Mouse (Mus musculus) lung, embryonic 15.5 days (tissue): ENCODE data around the gene Iqce. TPM values are rescaled to one million over a fixed set of nuclear protein-coding genes. Genes with fewer than 3 reads are reported as not detected.
A peak's percentile ranks its signal among the peaks of the same experiment; 100 is the strongest.

Experiments
- ATAC-seq: fragments of 200-750 bp; cut with Nextera tagmentation; 2 replicates; pipeline ENCODE4 v1.8.0; 2017; ENCODE audit warnings: moderate number of reproducible peaks, borderline replicate concordance; ENCODE audit not compliant: low FRiP score, low TSS enrichment; ENCODE audit errors: extremely low read depth
- H3K27ac ChIP-seq: fragments of 300-500 bp; sonication (generic); 2 replicates; pipeline ENCODE4 v1.5.1; 2015; ENCODE audit warnings: moderate library complexity, mild to moderate bottlenecking, inconsistent platforms
- H3K27me3 ChIP-seq: fragments of 300-500 bp; sonication (generic); 2 replicates; pipeline ENCODE4 v1.6.1; 2015; ENCODE audit warnings: inconsistent platforms
- H3K36me3 ChIP-seq: fragments of 300-500 bp; sonication (generic); 2 replicates; pipeline ENCODE4 v1.6.1; 2015; ENCODE audit warnings: inconsistent platforms
- H3K4me1 ChIP-seq: fragments of 300-500 bp; sonication (generic); 2 replicates; pipeline ENCODE4 v1.6.1; 2015; ENCODE audit warnings: inconsistent platforms
- H3K4me2 ChIP-seq: fragments of 300-500 bp; sonication (generic); 2 replicates; pipeline ENCODE4 v1.6.1; 2015; ENCODE audit warnings: inconsistent platforms, mild to moderate bottlenecking, moderate library complexity
- H3K4me3 ChIP-seq: fragments of 300-500 bp; sonication (generic); 2 replicates; pipeline ENCODE4 v1.5.1; 2015; ENCODE audit warnings: mild to moderate bottlenecking, inconsistent platforms
- H3K9ac ChIP-seq: fragments of 300-500 bp; sonication (generic); 2 replicates; pipeline ENCODE4 v1.6.1; 2015; ENCODE audit warnings: inconsistent platforms
- H3K9me3 ChIP-seq: fragments of 300-500 bp; sonication (generic); 2 replicates; pipeline ENCODE4 v1.6.1; 2016; ENCODE audit warnings: inconsistent platforms
- WGBS: fragments of 180-500 bp; shearing (Covaris S2); methylation state at CpG from one replicate; pipeline ENCODE4 v1.1.7; 2015; 5-methylcytosine and 5-hydroxymethylcytosine counted together
- polyA plus RNA-seq: library from polyadenylated mRNA; unstranded; fragments of >200 nt; fragmentation: Nextera tagmentation; extraction: Ambion mirVana; gene quantifications from 2 replicates; pipeline ENCODE4 v1.2.1, GENCODE M21; 2015

Gene Iqce
- polyA plus RNA-seq, 1 experiment from 2014 or later: 21.9 TPM

DNA sequence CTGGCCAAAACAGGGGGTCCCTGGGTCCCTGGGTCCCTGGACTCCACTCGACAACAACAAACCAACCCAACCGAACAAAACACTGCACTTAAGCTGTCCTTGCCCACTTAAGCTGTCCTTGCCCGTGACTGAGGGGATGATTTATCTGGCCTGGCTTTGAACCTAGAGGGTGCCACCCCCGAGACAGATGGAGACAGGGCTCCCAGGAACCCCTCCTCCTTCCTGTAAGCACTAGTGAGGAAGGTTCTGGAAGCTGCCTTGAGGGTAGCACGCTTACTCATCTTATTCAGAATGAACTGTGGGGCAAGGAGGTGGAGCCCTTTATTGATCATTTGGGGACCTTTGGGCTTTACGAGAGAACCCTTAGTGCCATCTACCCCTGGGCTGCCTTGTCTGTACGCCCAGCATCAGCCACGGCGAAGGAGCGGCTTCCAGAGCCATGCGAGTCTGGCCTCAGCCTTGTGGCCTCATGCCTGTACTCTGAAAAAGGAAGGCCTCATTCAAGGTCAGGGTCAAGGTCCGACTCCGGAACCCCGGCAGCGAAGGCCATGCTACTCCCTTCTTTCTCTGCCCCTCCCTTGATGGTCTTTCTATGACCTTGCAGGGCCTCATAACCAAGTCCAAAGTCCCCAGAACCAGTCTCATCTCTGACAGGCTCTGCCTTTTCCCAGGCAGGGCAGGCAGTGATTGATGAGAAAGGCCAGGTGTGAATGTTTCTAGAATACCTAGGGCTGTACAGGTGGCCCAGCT is 47.9 kb downstream of the Iqce start:
- Histone ChIP-seq H3K27ac (no peak overlapping the region), H3K4me1 (peaks cover 18% of the 10 kb centered on the region), H3K4me2 (no peak overlapping the region), H3K4me3 (no peak overlapping the region), H3K36me3 (no peaks in the 10 kb centered on the region), H3K27me3 (no peaks in the 10 kb centered on the region), H3K9me3 (no peaks in the 10 kb centered on the region), H3K9ac (no peak overlapping the region)
- no peak for ATAC-seq
- WGBS: 81% methylated on average over 15 of the region's 15 CpGs

- WGBS: 47% methylated on average over 7 of the region's 7 CpGs
- Histone ChIP-seq H3K4me3 (no peak overlapping the region), H3K4me1 (peaks cover 24% of the 10 kb centered on the region), H3K27ac (peak overlapping the region; percentile 31; the same call in 1 of the 2 replicates), H3K9me3 (no peaks in the 10 kb centered on the region), H3K27me3 (no peaks in the 10 kb centered on the region), H3K9ac (no peak overlapping the region), H3K36me3 (no peaks in the 10 kb centered on the region), H3K4me2 (no peak overlapping the region)
- ATAC-seq: no peak
These were observed 49.6 kb downstream of the Iqce start for GRCm38 (mm10) chr5:140652587-140652986.

DNA sequence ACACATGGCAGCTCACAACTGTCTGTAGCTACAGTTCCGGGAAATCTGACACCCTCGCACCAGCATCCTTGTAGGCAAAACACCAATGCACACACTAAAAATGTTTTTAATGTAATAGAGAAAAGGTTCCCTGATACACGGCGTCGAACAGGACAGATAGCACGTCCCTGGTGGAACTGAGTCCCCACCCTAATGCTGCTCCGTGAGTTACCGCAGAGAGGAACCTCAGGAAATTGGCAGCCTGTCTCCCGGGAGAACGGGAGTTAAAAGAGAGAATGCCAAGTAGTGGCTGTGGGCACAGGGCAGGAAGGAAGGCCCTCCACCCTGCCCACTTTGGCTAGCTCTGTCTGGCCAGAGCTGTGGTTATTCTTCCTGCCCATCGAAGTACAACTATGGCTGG is 50.9 kb downstream of the Iqce start:
- Histone ChIP-seq H3K4me1 (peaks cover 37% of the 10 kb centered on the region), H3K4me2 (no peak overlapping the region), H3K9ac (no peak overlapping the region), H3K9me3 (no peaks in the 10 kb centered on the region), H3K36me3 (no peaks in the 10 kb centered on the region), H3K27ac (no peak overlapping the region), H3K4me3 (no peak overlapping the region), H3K27me3 (no peaks in the 10 kb centered on the region)
- 79% methylated on average over 11 of the region's 11 CpGs for WGBS
- no peak for ATAC-seq

DNA sequence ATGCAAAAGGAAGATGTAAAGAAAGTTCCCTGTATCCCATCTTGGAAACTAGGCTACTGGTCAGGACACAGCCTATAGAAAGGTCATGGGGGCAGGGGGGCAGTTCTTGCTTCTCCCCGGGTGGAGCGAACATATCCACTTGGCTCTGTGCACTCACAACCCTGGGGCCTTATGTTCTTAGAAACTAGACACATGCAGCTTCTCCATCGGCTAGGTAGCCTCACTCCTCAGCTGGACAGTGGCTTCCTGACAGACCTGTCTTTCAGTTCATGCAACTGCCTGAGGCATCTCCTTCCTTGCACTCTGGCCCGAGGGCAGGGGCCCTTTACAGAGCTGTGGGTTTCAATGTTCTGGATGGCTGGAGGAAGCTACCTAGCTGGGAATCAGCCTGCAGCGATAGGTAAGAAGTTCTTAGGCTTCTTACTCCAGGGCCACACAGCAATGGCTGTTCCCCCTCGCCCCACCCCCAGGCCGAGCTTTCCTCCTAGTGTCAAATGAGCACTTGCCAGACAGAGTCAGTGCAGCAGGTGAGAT is 52.2 kb downstream of the Iqce start:
- Histone ChIP-seq H3K4me1 (peaks cover 50% of the 10 kb centered on the region), H3K9me3 (no peaks in the 10 kb centered on the region), H3K4me2 (peak overlapping the region; percentile 67; the same call in 1 of the 2 replicates), H3K27me3 (no peaks in the 10 kb centered on the region), H3K36me3 (no peaks in the 10 kb centered on the region), H3K4me3 (no peak overlapping the region), H3K27ac (no peak overlapping the region; the same call in 1 of the 2 replicates), H3K9ac (no peak overlapping the region)
- ATAC-seq: no peak
- 62% methylated on average over 7 of the region's 7 CpGs for WGBS

DNA sequence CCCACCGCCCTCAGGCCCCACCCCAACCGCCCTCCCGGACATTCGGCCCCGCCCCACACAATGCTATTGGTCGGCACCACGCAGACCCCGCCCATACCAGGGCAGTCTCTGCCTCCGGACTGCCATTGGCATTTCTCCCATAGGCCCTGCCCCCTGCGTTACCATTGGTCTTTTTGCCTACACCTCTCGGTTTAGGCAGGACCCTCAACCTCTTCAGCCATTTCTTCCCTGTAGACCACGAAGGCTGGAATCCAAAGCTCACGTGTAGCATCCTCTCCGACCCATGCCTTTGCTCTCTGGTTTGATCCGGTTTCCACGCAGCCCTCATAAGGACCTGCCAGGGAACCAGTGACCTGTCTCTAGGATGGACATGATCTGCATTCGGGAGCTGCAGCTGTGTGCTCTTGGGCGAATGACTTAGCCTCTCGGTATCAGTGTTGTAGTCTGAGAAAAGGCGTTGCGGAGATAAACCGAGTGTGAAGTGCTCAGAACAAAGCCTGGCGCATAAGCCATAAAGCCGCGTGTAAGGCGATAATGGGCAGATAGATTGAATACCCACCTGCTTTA is 53.0 kb downstream of the Iqce start:
- Histone ChIP-seq H3K9ac (peak overlapping the region; percentile 15; the same call in 1 of the 2 replicates), H3K27me3 (no peaks in the 10 kb centered on the region), H3K36me3 (no peaks in the 10 kb centered on the region), H3K27ac (peak overlapping the region; percentile 7), H3K4me3 (peak overlapping the region; percentile 63), H3K4me1 (peaks cover 58% of the 10 kb centered on the region), H3K9me3 (no peaks in the 10 kb centered on the region), H3K4me2 (peak overlapping the region; percentile 67)
- 3% methylated on average over 26 of the region's 26 CpGs for WGBS
- peak; percentile 86 for ATAC-seq

- ATAC-seq: peak; percentile 21; the same call in 1 of the 2 replicates
- Histone ChIP-seq H3K4me1 (peaks cover 58% of the 10 kb centered on the region), H3K36me3 (no peaks in the 10 kb centered on the region), H3K27me3 (no peaks in the 10 kb centered on the region), H3K9ac (peak within 1 kb of the TSS; percentile 81), H3K9me3 (no peaks in the 10 kb centered on the region), H3K4me2 (peak within 1 kb of the TSS; percentile 83), H3K4me3 (peak within 1 kb of the TSS; percentile 63), H3K27ac (peak within 1 kb of the TSS; percentile 86)
- WGBS: under 1% methylated on average over 58 of the region's 62 CpGs
These were observed 53.6 kb downstream of the Iqce start, which contains the start of gene Ttyh3 for GRCm38 (mm10) chr5:140648519-140649100. TSS of gene Ttyh3 (minus strand) at chr5:140649031.

- ATAC-seq: peak; percentile 70
- H3K4me3 ChIP-seq: peak overlapping the region; percentile 63
These were observed 54.2 kb downstream of the Iqce start for GRCm38 (mm10) chr5:140647821-140648518.

DNA sequence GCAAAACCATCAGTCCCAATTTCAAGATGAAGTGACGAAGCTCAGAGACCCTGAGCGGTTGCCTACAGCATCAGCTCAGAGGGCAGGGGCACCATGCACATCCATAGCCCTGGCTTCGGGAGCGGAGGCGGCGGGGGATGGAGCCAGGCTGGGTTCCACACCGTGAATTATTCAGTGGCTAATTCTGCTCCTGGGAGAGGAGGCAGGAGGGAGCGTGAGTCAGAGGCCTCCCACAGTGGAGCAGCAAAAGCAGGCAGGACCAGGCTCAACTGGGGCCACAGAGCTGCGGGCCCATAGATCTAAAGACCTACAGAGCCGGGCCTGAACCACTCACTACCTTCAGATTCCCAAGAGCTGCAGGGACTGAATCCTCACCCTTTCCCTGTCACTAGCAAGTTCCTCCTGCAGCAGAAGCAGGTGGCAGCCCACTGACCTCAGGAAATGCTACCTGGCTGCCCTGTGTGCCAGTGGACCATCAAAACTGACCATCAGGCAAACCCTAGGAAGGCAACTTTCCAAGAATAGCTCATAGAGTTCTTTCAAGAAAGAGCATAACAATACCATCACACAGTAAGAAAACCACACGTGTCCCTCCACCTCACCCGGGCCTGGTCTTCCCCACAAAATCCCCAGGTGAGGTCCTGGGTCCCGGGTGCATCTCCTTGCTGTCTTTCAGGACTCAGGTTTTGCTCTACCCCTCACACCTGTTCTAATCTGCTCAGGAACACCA is 55.0 kb downstream of the Iqce start:
- Histone ChIP-seq H3K4me1 (peaks cover 60% of the 10 kb centered on the region), H3K4me2 (peak overlapping the region; percentile 83), H3K27ac (peak overlapping the region; percentile 86), H3K27me3 (no peaks in the 10 kb centered on the region), H3K4me3 (peak overlapping the region; percentile 63), H3K9me3 (no peaks in the 10 kb centered on the region), H3K36me3 (no peaks in the 10 kb centered on the region), H3K9ac (peak overlapping the region; percentile 81)
- ATAC-seq: no peak
- WGBS: 53% methylated on average over 13 of the region's 13 CpGs

More at GRCm38 (mm10) chr5:140647821-140648518, 54.2 kb downstream of the Iqce start:
- Histone ChIP-seq H3K9me3 (no peaks in the 10 kb centered on the region), H3K27ac (peak overlapping the region; percentile 86), H3K27me3 (no peaks in the 10 kb centered on the region), H3K4me2 (peak overlapping the region; percentile 83), H3K36me3 (no peaks in the 10 kb centered on the region), H3K4me1 (peaks cover 60% of the 10 kb centered on the region), H3K9ac (peak overlapping the region; percentile 81)
- under 1% methylated on average over 13 of the region's 13 CpGs for WGBS

GRCm38 (mm10) chr5:140646171-140646570 is 56.0 kb downstream of the Iqce start:
- H3K27ac ChIP-seq: no peak overlapping the region
- no peak for ATAC-seq
- no peaks in the 10 kb centered on the region for H3K36me3 ChIP-seq
- 80% methylated on average over 6 of the region's 6 CpGs for WGBS
- no peaks in the 10 kb centered on the region for H3K9me3 ChIP-seq
- H3K9ac ChIP-seq: no peak overlapping the region
- no peak overlapping the region for H3K4me3 ChIP-seq
- no peaks in the 10 kb centered on the region for H3K27me3 ChIP-seq
- H3K4me1 ChIP-seq: peaks cover 66% of the 10 kb centered on the region
- H3K4me2 ChIP-seq: peak overlapping the region; percentile 83; the same call in 1 of the 2 replicates

- Histone ChIP-seq H3K27ac (no peak overlapping the region), H3K4me1 (peaks cover 73% of the 10 kb centered on the region)
These were observed 56.7 kb downstream of the Iqce start for GRCm38 (mm10) chr5:140645454-140645853.

DNA sequence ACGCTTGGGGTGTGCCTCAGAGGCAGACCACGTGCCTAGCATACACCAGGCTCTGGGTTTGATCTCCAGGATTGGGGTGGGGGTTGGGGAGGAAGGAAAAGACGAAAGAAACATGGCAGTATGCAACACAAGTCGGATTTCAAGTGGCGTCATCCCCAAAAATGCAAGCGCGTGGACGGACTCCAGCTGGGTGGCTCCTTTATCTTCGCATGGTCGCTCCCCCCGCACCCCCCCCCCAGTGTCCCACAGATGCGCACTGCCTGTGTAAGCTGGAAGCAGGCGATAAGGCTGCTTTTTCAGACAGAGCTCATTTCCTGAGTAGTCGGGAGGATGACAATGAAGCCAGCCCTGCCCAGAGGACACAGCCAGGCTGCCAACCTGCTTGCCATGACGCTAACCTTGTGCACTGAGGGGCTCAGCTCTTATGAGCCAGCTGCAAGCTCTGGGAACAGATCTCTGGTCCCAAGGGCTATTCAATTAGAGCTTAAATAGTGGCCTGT is 57.4 kb downstream of the Iqce start:
- 55% methylated on average over 15 of the region's 15 CpGs for WGBS
- no peaks in the 10 kb centered on the region for H3K27me3 ChIP-seq
- peak overlapping the region; percentile 6; the same call in 1 of the 2 replicates for H3K4me2 ChIP-seq
- no peaks in the 10 kb centered on the region for H3K36me3 ChIP-seq
- H3K4me3 ChIP-seq: no peak overlapping the region
- H3K9ac ChIP-seq: no peak overlapping the region
- H3K4me1 ChIP-seq: peaks cover 74% of the 10 kb centered on the region
- no peaks in the 10 kb centered on the region for H3K9me3 ChIP-seq
- H3K27ac ChIP-seq: peak overlapping the region; percentile 45; the same call in 1 of the 2 replicates
- ATAC-seq: no peak

More at GRCm38 (mm10) chr5:140645454-140645853, 56.7 kb downstream of the Iqce start:
- Histone ChIP-seq H3K36me3 (no peaks in the 10 kb centered on the region), H3K9ac (no peak overlapping the region), H3K4me3 (no peak overlapping the region), H3K9me3 (no peaks in the 10 kb centered on the region), H3K4me2 (no peak overlapping the region), H3K27me3 (no peaks in the 10 kb centered on the region)
- WGBS: 82% methylated on average over 4 of the region's 4 CpGs
- ATAC-seq: no peak
